35 mouse cellular contexts compared by ENCODE assay signal in the genomic region with DNA sequence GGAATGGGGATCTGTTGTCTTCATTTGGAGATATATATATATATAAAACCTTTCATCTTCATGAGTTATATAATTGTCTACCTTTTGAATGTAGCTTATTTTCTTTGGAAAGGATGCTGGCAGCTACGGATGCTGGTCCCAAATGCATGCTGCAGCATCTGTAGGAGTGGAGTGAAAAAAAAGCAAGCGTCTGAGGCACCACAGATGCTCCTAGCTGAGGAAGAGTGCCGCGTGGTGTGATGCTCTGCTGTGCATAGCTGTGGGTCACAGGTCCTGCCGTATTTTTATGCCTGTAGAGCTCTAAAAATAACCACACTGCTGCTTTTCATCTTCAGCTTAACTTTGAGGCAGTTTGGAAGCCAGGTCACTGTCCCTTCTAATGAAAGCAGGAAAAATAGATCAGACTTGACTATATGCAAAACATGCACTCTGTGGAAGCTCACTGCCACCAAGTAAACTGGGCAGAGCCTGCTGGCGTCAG. TPM values are rescaled to one million over a fixed set of nuclear protein-coding genes. Genes with fewer than 3 reads are reported as not detected.
DNase-seq lines count a peak whose midpoint lies in the region; ATAC-seq and TF ChIP-seq lines count a peak whose summit lies in the region.
"Had no signal": no experiment of that assay in that cellular context is flagged by ENCODE, and none has a peak within 500 bp of the region (broad histone marks: within the 10 kb centered on the region; RNA-seq: fewer than 3 reads in every experiment).

A gene (minus strand): TSS at position 431 of the 481 bp plus-strand sequence.

- intact Hi-C loops in heart, postnatal 14 days (cut with DNase I): no loop called here
- intact Hi-C loops in heart, adult 2 months (cut with DNase I): no loop called here

- no peak for ATAC-seq in heart, embryonic 13.5 days (ENCODE audit: extremely low read depth, insufficient number of reproducible peaks, low FRiP score, low TSS enrichment)
- ATAC-seq in heart, embryonic 16.5 days (replicated peaks; ENCODE audit: extremely low read depth, insufficient read depth, low FRiP score): no peak
- ATAC-seq: CD4-positive, CD25-positive, alpha-beta regulatory T cell, adult 4 months; forebrain, embryonic 15.5 days; hindbrain, embryonic 16.5 days; intestine, embryonic 15.5 days had no signal

- H3K36me3 ChIP-seq in heart, embryonic 10.5 days: no peaks in the 10 kb centered on the region
- no peaks in the 10 kb centered on the region for H3K36me3 ChIP-seq in heart, embryonic 13.5 days
- no peaks in the 10 kb centered on the region for H3K36me3 ChIP-seq in heart, embryonic 16.5 days (ENCODE audit: control insufficient read depth, insufficient read depth)
- no peaks in the 10 kb centered on the region for H3K36me3 ChIP-seq in heart, adult 2 months (ENCODE audit: control insufficient read depth, insufficient read depth, low read length)
- H3K36me3 ChIP-seq: embryonic facial prominence, embryonic 10.5 days; embryonic facial prominence, embryonic 13.5 days; forebrain, embryonic 12.5 days; forebrain, embryonic 15.5 days; hindbrain, embryonic 10.5 days; hindbrain, embryonic 13.5 days; intestine, embryonic 15.5 days; kidney, embryonic 15.5 days had no signal

- no peak for DNase-seq in heart, embryonic 10.5 days (ENCODE audit: low spot score)
- no peak for DNase-seq in heart, postnatal 14 days
- DNase-seq in heart, adult 8-10 months (ENCODE audit: low spot score): no peak
- DNase-seq in heart, adult 2 months: no peak
- DNase-seq in A20 (ENCODE audit: low read depth, low spot score): peak; percentile 18
- no peak for DNase-seq in lung, adult 2 months
- DNase-seq: adrenal gland, adult 2 months; adrenal gland, postnatal 14 days; cerebellum, adult 11-12 months; cerebellum, adult 8-10 months; cerebellum, postnatal 10 days; cerebellum, postnatal 36 days; embryo, embryonic 11 days; gastrocnemius, adult 2 months; gastrocnemius, postnatal 14 days; heart, adult 11 months; kidney, adult 11 months; kidney, adult 8-10 months had no signal

- H3K79me2 ChIP-seq in heart, adult 2 months (replicated peaks; ENCODE audit: control insufficient read depth, insufficient read depth, low read length): no peaks in the 10 kb centered on the region

- peak within 1 kb of the TSS; percentile 32 for H3K4me2 ChIP-seq in heart, embryonic 13.5 days
- H3K4me2 ChIP-seq in heart, embryonic 16.5 days (ENCODE audit: low read depth, low read length): no peak within 1 kb of the TSS; the same call in 1 of the 2 replicates
- H3K4me2 ChIP-seq: embryonic facial prominence, embryonic 13.5 days; forebrain, embryonic 12.5 days; forebrain, embryonic 15.5 days; hindbrain, embryonic 13.5 days; intestine, embryonic 15.5 days; kidney, embryonic 15.5 days had no signal

- H3K9ac ChIP-seq in heart, embryonic 13.5 days: no peak within 1 kb of the TSS
- H3K9ac ChIP-seq in heart, embryonic 16.5 days (ENCODE audit: low read length): peak within 1 kb of the TSS; percentile 10; the same call in 1 of the 2 replicates
- H3K9ac ChIP-seq in heart, adult 2 months (ENCODE audit: low read depth, low read length): no peak within 1 kb of the TSS
- H3K9ac ChIP-seq: embryonic facial prominence, embryonic 13.5 days; forebrain, embryonic 12.5 days; forebrain, embryonic 15.5 days; hindbrain, embryonic 13.5 days; intestine, embryonic 15.5 days; kidney, embryonic 15.5 days had no signal

- peaks cover 31% of the 10 kb centered on the region for H3K4me1 ChIP-seq in heart, embryonic 10.5 days
- H3K4me1 ChIP-seq in heart, embryonic 13.5 days: peaks cover 34% of the 10 kb centered on the region
- peaks cover 27% of the 10 kb centered on the region for H3K4me1 ChIP-seq in heart, embryonic 16.5 days (ENCODE audit: control insufficient read depth, insufficient read depth, low read length)
- peaks cover 3% of the 10 kb centered on the region; the same call in 1 of the 2 replicates for H3K4me1 ChIP-seq in heart, adult 2 months (ENCODE audit: control insufficient read depth, insufficient read depth, low read length)
- no peaks in the 10 kb centered on the region for H3K4me1 ChIP-seq in lung, adult 2 months (ENCODE audit: control insufficient read depth, insufficient read depth, low read length)
- H3K4me1 ChIP-seq: forebrain, embryonic 12.5 days; kidney, embryonic 15.5 days had no signal

- TF ChIP-seq EP300 in heart, adult 2 months (IDR thresholded peaks at IDR 0.05; ENCODE audit: insufficient read depth, low read depth, low read length): no peak

- no peaks in the 10 kb centered on the region for H3K9me3 ChIP-seq in heart, embryonic 10.5 days
- H3K9me3 ChIP-seq in heart, embryonic 13.5 days: no peaks in the 10 kb centered on the region
- H3K9me3 ChIP-seq in heart, embryonic 16.5 days (replicated peaks; ENCODE audit: control insufficient read depth, low read length): no peaks in the 10 kb centered on the region
- H3K9me3 ChIP-seq: embryonic facial prominence, embryonic 10.5 days; embryonic facial prominence, embryonic 13.5 days; forebrain, embryonic 12.5 days; forebrain, embryonic 15.5 days; hindbrain, embryonic 10.5 days; hindbrain, embryonic 13.5 days; intestine, embryonic 15.5 days; kidney, embryonic 15.5 days had no signal

- peak within 1 kb of the TSS; percentile 18; the same call in 1 of the 2 replicates for H3K27ac ChIP-seq in heart, embryonic 10.5 days
- peak within 1 kb of the TSS; percentile 46 for H3K27ac ChIP-seq in heart, embryonic 13.5 days (replicated peaks)
- H3K27ac ChIP-seq in heart, embryonic 16.5 days (ENCODE audit: low read length): peak within 1 kb of the TSS; percentile 33; the same call in 1 of the 2 replicates
- no peak within 1 kb of the TSS for H3K27ac ChIP-seq in heart, adult 2 months
- H3K27ac ChIP-seq: embryonic facial prominence, embryonic 10.5 days; embryonic facial prominence, embryonic 13.5 days; forebrain, embryonic 12.5 days; forebrain, embryonic 15.5 days; gastrocnemius, adult 2 months; hindbrain, embryonic 10.5 days; hindbrain, embryonic 13.5 days; intestine, embryonic 15.5 days; kidney, embryonic 15.5 days had no signal

- WGBS in heart, embryonic 10.5 days: 48% methylated on average over 6 of the region's 6 CpGs
- 38% methylated on average over 6 of the region's 6 CpGs for WGBS in heart, embryonic 13.5 days
- WGBS in heart, embryonic 16.5 days: 32% methylated on average over 6 of the region's 6 CpGs
- 41% methylated on average over 6 of the region's 6 CpGs for WGBS in heart, adult 2 months
- 54% methylated on average over 6 of the region's 6 CpGs for WGBS in lung, adult 2 months

- no peak for TF ChIP-seq POLR2A in heart, adult 2 months (IDR thresholded peaks at IDR 0.05; ENCODE audit: insufficient read depth, low read depth, low read length)
- no peak for TF ChIP-seq POLR2A in lung, adult 2 months (IDR thresholded peaks at IDR 0.05; ENCODE audit: borderline replicate concordance, extremely low read depth, low read depth, low read length)

- no peaks in the 10 kb centered on the region for H3K27me3 ChIP-seq in heart, embryonic 10.5 days (ENCODE audit: insufficient read depth, poor library complexity, severe bottlenecking)
- no peaks in the 10 kb centered on the region for H3K27me3 ChIP-seq in heart, embryonic 13.5 days (replicated peaks)
- H3K27me3 ChIP-seq in heart, embryonic 16.5 days (ENCODE audit: control insufficient read depth, insufficient read depth, low read length): no peaks in the 10 kb centered on the region
- H3K27me3 ChIP-seq in heart, adult 2 months (ENCODE audit: control insufficient read depth, insufficient read depth, low read length): no peaks in the 10 kb centered on the region
- H3K27me3 ChIP-seq: embryonic facial prominence, embryonic 13.5 days; forebrain, embryonic 12.5 days; forebrain, embryonic 15.5 days; hindbrain, embryonic 13.5 days; intestine, embryonic 15.5 days had no signal

- TF ChIP-seq CTCF in heart, adult 2 months (IDR thresholded peaks at IDR 0.05): no peak
- TF ChIP-seq CTCF in lung, adult 2 months (IDR thresholded peaks at IDR 0.05; ENCODE audit: insufficient read depth, low read length): no peak

- H3K4me3 ChIP-seq in heart, embryonic 10.5 days: no peak within 1 kb of the TSS; the same call in 1 of the 2 replicates
- H3K4me3 ChIP-seq in heart, embryonic 13.5 days: no peak within 1 kb of the TSS
- H3K4me3 ChIP-seq in heart, embryonic 16.5 days (ENCODE audit: low read length): no peak within 1 kb of the TSS
- H3K4me3 ChIP-seq in heart, adult 2 months: no peak within 1 kb of the TSS
- no peak within 1 kb of the TSS for H3K4me3 ChIP-seq in lung, adult 2 months (replicated peaks; ENCODE audit: extremely low read depth, low read depth, low read length)
- H3K4me3 ChIP-seq: embryonic facial prominence, embryonic 10.5 days; embryonic facial prominence, embryonic 13.5 days; erythroblast, embryonic 14.5 days; forebrain, embryonic 12.5 days; forebrain, embryonic 15.5 days; gastrocnemius, adult 2 months; hindbrain, embryonic 10.5 days; hindbrain, embryonic 13.5 days; intestine, embryonic 15.5 days; kidney, embryonic 15.5 days had no signal

RNA-seq across cellular contexts. Expression of the gene that starts here (rescaled TPM):
- 0.26 and 0.42 TPM in 2 replicates for polyA plus RNA-seq in heart, embryonic 10.5 days (2016; fragmentation: Nextera tagmentation; extraction: Ambion mirVana)
- total RNA-seq in heart, postnatal 14 days (2021): under 1 TPM in 1 of 2 experiments, not detected in 1; 0.34 TPM
- 0.59 and 0.95 TPM in 2 replicates for polyA plus RNA-seq in heart, embryonic 13.5 days (2015; fragmentation: Nextera tagmentation; extraction: Ambion mirVana)
- total RNA-seq in heart, adult 8-10 months (2022): under 1 TPM; 0.29 to 0.41 (median 0.33) TPM
- polyA plus RNA-seq in heart, embryonic 16.5 days (2015; fragmentation: Nextera tagmentation; extraction: Ambion mirVana): 0.41 and 0.84 TPM in 2 replicates
- total RNA-seq in heart, adult 2 months (2021): under 1 TPM; 0.32 to 0.44 TPM
- polyA plus RNA-seq in heart, adult 2 months (2012; rRNA removed): not detected in 2 replicates
- not detected in 2 replicates for polyA plus RNA-seq in lung, adult 2 months (2012; rRNA removed)
- total RNA-seq: adrenal gland, adult 2 months; adrenal gland, postnatal 14 days; adrenal gland, postnatal 4 days; gastrocnemius, adult 2 months; gastrocnemius, postnatal 14 days; gastrocnemius, postnatal 4 days had no signal
- polyA plus RNA-seq: adrenal gland, adult 2 months; brain, embryonic 14.5 days; C2C12; CD4-positive, CD25-positive, alpha-beta regulatory T cell, adult 4 months; embryonic facial prominence, embryonic 10.5 days; embryonic facial prominence, embryonic 13.5 days; erythroblast, embryonic 14.5 days; forebrain, embryonic 12.5 days; forebrain, embryonic 15.5 days; hindbrain, embryonic 10.5 days; hindbrain, embryonic 13.5 days; hindbrain, embryonic 16.5 days; intestine, embryonic 15.5 days; kidney, embryonic 15.5 days had no signal
